Mouse (Mus musculus): ENCODE data around the gene Rps27rt.

DNA sequence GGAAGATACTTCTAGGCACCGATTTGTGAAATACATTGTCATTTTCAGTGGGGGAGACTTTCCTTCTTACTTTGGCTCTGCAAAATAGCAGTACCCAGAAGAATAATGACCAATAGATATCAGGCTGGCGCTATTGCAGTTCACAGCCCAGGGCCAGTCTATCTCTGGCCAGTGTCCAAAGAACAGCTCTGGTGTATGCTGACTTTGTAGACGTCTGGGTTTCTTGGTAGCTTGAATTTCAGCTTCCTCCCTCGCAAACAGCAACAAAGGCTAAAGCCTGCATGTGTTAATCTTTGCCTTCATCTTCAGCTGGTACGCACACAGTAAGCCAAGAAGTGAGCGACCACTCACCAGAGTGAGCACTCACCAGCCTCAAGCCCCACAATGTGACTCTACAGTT is 25.2 kb upstream of the Rps27rt start:
- TF ChIP-seq CTCF (IDR thresholded peaks at IDR 0.05; ENCODE audit: borderline replicate concordance, insufficient read depth, low read depth, low read length) (no peak), POLR2A (IDR thresholded peaks at IDR 0.05; ENCODE audit: borderline replicate concordance, insufficient read depth, low read length) (no peak)
